Mouse (Mus musculus) myocyte (in vitro differentiated cells): ENCODE measurements at regions not wholly inside any gene's neighbourhood (a gene's known extent, or its start where the extent isn't known, plus 50 kb on each side); places are given as distances from the start of the nearest gene placed in this dataset.

Source experiments
- H3K27me3 ChIP-seq: one replicate; pipeline ENCODE4 v1.6.1; 2011; ENCODE audit not compliant: control insufficient read depth, insufficient read depth, insufficient read length
- H3K36me3 ChIP-seq: one replicate; pipeline ENCODE4 v1.6.1; 2011; ENCODE audit not compliant: control insufficient read depth, insufficient read depth
- H3K4me2 ChIP-seq: one replicate; pipeline ENCODE4 v1.6.1; 2011; ENCODE audit warnings: low read depth, control low read depth
- H3K4me3 ChIP-seq: one replicate; pipeline ENCODE4 v1.5.1; 2011; ENCODE audit warnings: mild to moderate bottlenecking, control low read depth, moderate library complexity
- H3K79me2 ChIP-seq: one replicate; pipeline ENCODE4 v1.6.1; 2011; ENCODE audit not compliant: control insufficient read depth, insufficient read depth
- H3ac ChIP-seq: one replicate; pipeline ENCODE4 v1.6.1; 2011; ENCODE audit not compliant: control insufficient read depth, insufficient read length
- CEBPB ChIP-seq: IDR thresholded peaks from 2 replicates; pipeline ENCODE4 v1.6.1; 2011; ENCODE audit warnings: mild to moderate bottlenecking, moderate library complexity; ENCODE audit not compliant: poor library complexity, insufficient read depth, severe bottlenecking
- E2F4 ChIP-seq: IDR thresholded peaks from one replicate; pipeline ENCODE4 v1.6.1; 2011; ENCODE audit warnings: mild to moderate bottlenecking, control low read depth, moderate library complexity; ENCODE audit not compliant: insufficient read depth
- MAX ChIP-seq: IDR thresholded peaks from one replicate; pipeline ENCODE4 v1.6.1; 2011; ENCODE audit warnings: low read depth, mild to moderate bottlenecking, control low read depth
- MYOD1 ChIP-seq, 3 experiments: IDR thresholded peaks; one replicate each; pipeline ENCODE4 v1.6.1; 2011; ENCODE audit warnings: control low read depth in 2 of 3, low read depth in 2 of 3, mild to moderate bottlenecking in 2 of 3, moderate library complexity in 1 of 3; ENCODE audit not compliant: insufficient read length in 2 of 3, control insufficient read depth in 1 of 3
- MYOG ChIP-seq, 3 experiments: IDR thresholded peaks; one replicate each; pipeline ENCODE4 v1.6.1; 2011; ENCODE audit warnings: control low read depth in 2 of 3, low read depth in 2 of 3, mild to moderate bottlenecking in 2 of 3; ENCODE audit not compliant: insufficient read length in 2 of 3, control insufficient read depth in 1 of 3, insufficient read depth in 1 of 3
- POLR2A ChIP-seq: IDR thresholded peaks from one replicate; pipeline ENCODE4 v1.6.1; 2011; ENCODE audit warnings: low read depth, mild to moderate bottlenecking, control low read depth, moderate library complexity; ENCODE audit not compliant: insufficient read length
- POLR2AphosphoS2 ChIP-seq: IDR thresholded peaks from one replicate; pipeline ENCODE4 v1.6.1; 2011; ENCODE audit warnings: low read depth, control low read depth; ENCODE audit not compliant: insufficient read length
- REST ChIP-seq: IDR thresholded peaks from one replicate; pipeline ENCODE4 v1.6.1; 2011; ENCODE audit warnings: mild to moderate bottlenecking, control low read depth, moderate library complexity; ENCODE audit not compliant: insufficient read depth, insufficient read length
- SRF ChIP-seq: IDR thresholded peaks from one replicate; pipeline ENCODE4 v1.6.1; 2011; ENCODE audit warnings: low read depth; ENCODE audit not compliant: control insufficient read depth, insufficient read length
- TCF12 ChIP-seq: IDR thresholded peaks from one replicate; pipeline ENCODE4 v1.6.1; 2011; ENCODE audit warnings: mild to moderate bottlenecking, control low read depth; ENCODE audit not compliant: poor library complexity, insufficient read depth, severe bottlenecking
- TCF3 ChIP-seq: IDR thresholded peaks from one replicate; pipeline ENCODE4 v1.6.1; 2011; ENCODE audit warnings: low read depth, control low read depth; ENCODE audit not compliant: insufficient read length
- USF1 ChIP-seq: IDR thresholded peaks from one replicate; pipeline ENCODE4 v1.6.1; 2011; ENCODE audit warnings: low read depth, mild to moderate bottlenecking, control low read depth, moderate library complexity

DNA sequence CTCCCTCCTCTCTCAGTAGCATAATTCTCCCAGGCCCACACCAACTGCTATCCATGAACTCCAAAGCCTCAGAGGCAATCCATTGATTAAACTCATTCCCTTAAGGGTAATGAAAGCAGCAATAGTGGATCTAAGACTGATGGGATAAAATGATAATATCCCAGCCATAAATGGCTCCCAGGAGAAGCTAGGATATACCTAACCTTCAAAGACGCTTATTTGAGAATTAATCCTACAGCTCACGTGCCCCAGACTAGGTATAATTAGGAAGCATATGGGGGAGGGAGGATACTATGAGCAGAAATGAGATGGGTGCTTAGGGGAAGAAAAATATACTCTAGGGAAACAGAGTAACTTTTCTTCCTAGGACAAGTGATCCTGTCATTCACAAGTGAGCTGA, 52.8 kb upstream of the Rnf32 start:
- H3K4me3 ChIP-seq, result no peak overlapping the region

DNA sequence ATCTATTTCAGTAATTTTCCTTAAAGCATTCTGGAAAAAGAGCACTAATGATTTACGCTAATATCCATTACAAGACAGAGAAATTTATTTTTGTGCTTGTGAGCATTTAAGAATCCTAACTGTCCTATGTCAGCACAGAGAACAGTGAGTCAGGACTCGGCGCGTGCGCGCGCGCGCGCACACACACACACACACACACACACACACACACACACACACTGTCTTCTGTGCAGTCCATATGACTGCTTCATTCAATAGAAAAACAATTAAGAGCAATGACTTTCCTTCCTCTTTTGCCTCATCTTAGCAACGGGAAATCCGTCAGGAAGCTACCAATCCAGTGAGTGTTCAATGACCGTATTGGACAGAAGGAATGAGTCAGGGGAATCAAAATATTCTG, 53.3 kb upstream of the Rnf32 start:
- TF ChIP-seq MYOD1 (IDR thresholded peaks at IDR 0.05; ENCODE audit: control insufficient read depth in 1 of 3, insufficient read length in 2 of 3, low read depth in 2 of 3) (no peak), USF1 (no peak), MAX (no peak), REST (no peak), POLR2A (no peak), TCF3 (no peak), POLR2AphosphoS2 (no peak), CEBPB (no peak), TCF12 (no peak), SRF (no peak), MYOG (IDR thresholded peaks at IDR 0.05; ENCODE audit: control insufficient read depth in 1 of 3, insufficient read depth in 1 of 3, insufficient read length in 2 of 3, low read depth in 2 of 3) (no peak), E2F4 (no peak)

More for the DNA sequence above, 52.8 kb upstream of the Rnf32 start:
- no peaks in the 10 kb centered on the region for H3K36me3 ChIP-seq
- no peaks in the 10 kb centered on the region for H3K27me3 ChIP-seq
- no peak overlapping the region for H3ac ChIP-seq
- H3K79me2 ChIP-seq, result no peaks in the 10 kb centered on the region
- TF ChIP-seq MYOG (IDR thresholded peaks at IDR 0.05; ENCODE audit: control insufficient read depth in 1 of 3, insufficient read depth in 1 of 3, insufficient read length in 2 of 3, low read depth in 2 of 3) (no peak), REST (no peak), TCF12 (no peak), POLR2AphosphoS2 (no peak), CEBPB (no peak), MYOD1 (IDR thresholded peaks at IDR 0.05; ENCODE audit: control insufficient read depth in 1 of 3, insufficient read length in 2 of 3, low read depth in 2 of 3) (no peak), USF1 (no peak), POLR2A (no peak)
- no peak overlapping the region for H3K4me2 ChIP-seq

DNA sequence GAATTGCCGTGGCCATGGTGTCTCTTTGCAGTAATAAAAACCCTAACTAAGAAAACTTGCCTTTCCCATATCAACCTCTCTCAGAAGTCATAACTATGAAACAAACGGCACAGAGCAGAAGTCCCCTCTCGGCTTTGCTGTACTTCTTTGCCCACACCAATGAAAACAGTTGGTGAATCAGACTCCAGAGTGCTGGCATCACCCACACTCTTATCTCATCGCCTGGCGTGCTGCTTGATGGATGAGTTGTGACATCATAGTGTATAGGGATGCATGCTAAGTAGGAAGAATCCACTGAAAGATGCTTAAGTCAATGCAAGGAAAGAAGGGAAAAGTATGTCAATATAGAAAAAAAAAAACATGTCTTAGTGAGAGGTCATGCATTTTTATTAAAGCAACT, 58.3 kb upstream of the Rnf32 start:
- H3ac ChIP-seq, result no peak overlapping the region
- no peaks in the 10 kb centered on the region for H3K36me3 ChIP-seq
- H3K4me3 ChIP-seq, result no peak overlapping the region
- TF ChIP-seq MAX (no peak), MYOG (IDR thresholded peaks at IDR 0.05; ENCODE audit: control insufficient read depth in 1 of 3, insufficient read depth in 1 of 3, insufficient read length in 2 of 3, low read depth in 2 of 3) (no peak), MYOD1 (IDR thresholded peaks at IDR 0.05; ENCODE audit: control insufficient read depth in 1 of 3, insufficient read length in 2 of 3, low read depth in 2 of 3) (no peak), POLR2A (no peak), CEBPB (no peak), E2F4 (no peak), TCF12 (no peak), USF1 (no peak), REST (no peak), POLR2AphosphoS2 (no peak), SRF (no peak), TCF3 (no peak)
- H3K27me3 ChIP-seq, result no peaks in the 10 kb centered on the region
- H3K79me2 ChIP-seq, result no peaks in the 10 kb centered on the region
- no peak overlapping the region for H3K4me2 ChIP-seq

More for the DNA sequence above, 53.3 kb upstream of the Rnf32 start:
- Histone ChIP-seq H3K4me2 (no peak overlapping the region), H3K4me3 (no peak overlapping the region), H3K79me2 (no peaks in the 10 kb centered on the region), H3K36me3 (no peaks in the 10 kb centered on the region), H3K27me3 (no peaks in the 10 kb centered on the region), H3ac (no peak overlapping the region)

DNA sequence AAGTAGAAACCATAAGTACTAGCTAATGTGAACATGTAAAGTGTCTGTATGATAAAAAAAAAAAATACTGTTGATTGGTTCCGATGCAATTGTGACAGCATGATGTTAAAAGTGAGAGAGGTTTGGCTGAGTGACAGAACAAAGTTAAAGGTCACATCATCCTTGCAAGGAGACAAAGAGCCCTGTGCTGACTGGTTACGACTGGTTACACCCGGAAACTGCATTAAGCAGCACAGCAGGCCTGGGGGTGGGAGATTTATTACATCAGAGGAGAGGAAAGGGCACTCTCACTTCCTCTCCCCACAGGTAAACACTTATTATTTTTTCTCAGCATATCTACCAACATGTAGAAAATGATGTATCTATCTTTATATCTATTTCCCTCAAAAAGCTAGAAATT, 63.5 kb upstream of the Rnf32 start:
- Histone ChIP-seq H3K4me2 (no peak overlapping the region), H3K36me3 (no peaks in the 10 kb centered on the region), H3ac (no peak overlapping the region), H3K79me2 (no peaks in the 10 kb centered on the region), H3K27me3 (no peaks in the 10 kb centered on the region), H3K4me3 (no peak overlapping the region)
- no peak for TF ChIP-seq SRF
- no peak for TF ChIP-seq MAX
- no peak for TF ChIP-seq TCF12
- no peak for TF ChIP-seq CEBPB
- TF ChIP-seq TCF3, result no peak
- no peak for TF ChIP-seq USF1
- no peak for TF ChIP-seq E2F4
- TF ChIP-seq POLR2AphosphoS2, result no peak
- TF ChIP-seq POLR2A, result no peak

DNA sequence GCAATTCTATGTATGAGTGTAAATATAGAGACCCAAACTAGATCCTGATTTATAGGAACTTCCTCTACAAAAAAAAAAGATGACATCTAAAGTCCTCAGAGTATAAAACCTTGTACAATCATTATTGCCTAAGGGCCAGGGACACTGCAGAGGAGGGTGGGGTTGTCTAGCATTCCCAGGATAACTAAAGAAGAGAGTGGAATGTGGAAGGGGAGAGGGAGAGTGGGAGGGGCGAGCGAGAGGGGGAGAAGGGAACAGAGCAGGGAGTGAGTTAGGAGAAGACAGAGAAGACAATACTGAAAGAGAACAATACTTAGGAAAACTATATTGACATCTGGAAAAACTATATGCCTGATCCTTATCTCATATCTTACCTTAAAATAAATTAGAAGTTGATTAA, 64.0 kb upstream of the Rnf32 start:
- no peaks in the 10 kb centered on the region for H3K79me2 ChIP-seq
- TF ChIP-seq MYOG (IDR thresholded peaks at IDR 0.05; ENCODE audit: control insufficient read depth in 1 of 3, insufficient read depth in 1 of 3, insufficient read length in 2 of 3, low read depth in 2 of 3), result no peak
- TF ChIP-seq TCF3, result no peak
- no peak for TF ChIP-seq E2F4
- TF ChIP-seq MYOD1 (IDR thresholded peaks at IDR 0.05; ENCODE audit: control insufficient read depth in 1 of 3, insufficient read length in 2 of 3, low read depth in 2 of 3), result no peak
- TF ChIP-seq POLR2AphosphoS2, result no peak
- no peak for TF ChIP-seq MAX
- H3K4me2 ChIP-seq, result no peak overlapping the region
- H3K4me3 ChIP-seq, result no peak overlapping the region
- H3K27me3 ChIP-seq, result no peaks in the 10 kb centered on the region
- no peaks in the 10 kb centered on the region for H3K36me3 ChIP-seq
- H3ac ChIP-seq, result no peak overlapping the region
